ENCODE assay signal across 29 mouse cellular contexts in genomic region chr13:78909839-78910238, GRCm38 (mm10).
DNase-seq lines count a peak whose midpoint lies in the region; ATAC-seq and TF ChIP-seq lines count a peak whose summit lies in the region.
"Had no signal": no experiment of that assay in that cellular context is flagged by ENCODE, and none has a peak within 500 bp of the region (broad histone marks: within the 10 kb centered on the region; RNA-seq: fewer than 3 reads in every experiment).

No protein-coding gene starts in this region.

- no peak overlapping the region for H3K9ac ChIP-seq in lung, embryonic 14.5 days
- H3K9ac ChIP-seq: forebrain, embryonic 12.5 days; intestine, embryonic 15.5 days; limb, embryonic 15.5 days; liver, embryonic 13.5 days; neural tube, embryonic 12.5 days had no signal

- H3K27ac ChIP-seq in lung, embryonic 14.5 days (ENCODE audit: low read depth): no peak overlapping the region
- H3K27ac ChIP-seq: forebrain, embryonic 12.5 days; hindbrain, postnatal 0 days; intestine, embryonic 15.5 days; limb, embryonic 10.5 days; limb, embryonic 15.5 days; liver, embryonic 13.5 days; neural tube, embryonic 12.5 days had no signal

- no peak for TF ChIP-seq POLR2A in lung, adult 2 months (IDR thresholded peaks at IDR 0.05; ENCODE audit: borderline replicate concordance, extremely low read depth, low read depth, low read length)
- TF ChIP-seq POLR2A in brain, embryonic 14.5 days (IDR thresholded peaks at IDR 0.05; ENCODE audit: borderline replicate concordance, extremely low read depth, insufficient read depth, insufficient read length, poor library complexity, severe bottlenecking): no peak

- peak; percentile 93 for DNase-seq in lung, embryonic 14.5 days
- DNase-seq in lung, adult 2 months: no peak
- DNase-seq in brain, embryonic 14.5 days (ENCODE audit: low read depth): peak; percentile 52
- DNase-seq in embryo, embryonic 10.5 days (ENCODE audit: low spot score): peak; percentile 53
- peak; percentile 46 for DNase-seq in lung, postnatal 10 days
- DNase-seq in thymus, adult 18-20 months: no peak
- no peak for DNase-seq in cerebellum, adult 11-12 months
- no peak for DNase-seq in thymus, postnatal 10 days (ENCODE audit: low spot score in 2 of 2)
- DNase-seq: adrenal gland, postnatal 14 days; cerebellum, adult 2 months; cerebellum, postnatal 25 days; gastrocnemius, postnatal 10 days; heart, postnatal 14 days; kidney, adult 2 months; kidney, postnatal 10 days; layer of hippocampus, postnatal 36 days; liver, embryonic 13.5 days; right cerebral cortex, postnatal 25 days; spleen, adult 18-20 months had no signal

- H3K4me3 ChIP-seq in lung, embryonic 14.5 days (ENCODE audit: low read depth, low read length): no peak overlapping the region
- H3K4me3 ChIP-seq in lung, adult 2 months (replicated peaks; ENCODE audit: extremely low read depth, low read depth, low read length): no peak overlapping the region
- H3K4me3 ChIP-seq: erythroblast, embryonic 14.5 days; forebrain, embryonic 12.5 days; intestine, embryonic 15.5 days; limb, embryonic 10.5 days; limb, embryonic 15.5 days; liver, embryonic 13.5 days; megakaryocyte, embryonic 14.5 days; myocyte; neural tube, embryonic 12.5 days had no signal

- H3K4me2 ChIP-seq in lung, embryonic 14.5 days: no peak overlapping the region
- H3K4me2 ChIP-seq: forebrain, embryonic 12.5 days; intestine, embryonic 15.5 days; limb, embryonic 15.5 days; liver, embryonic 13.5 days; neural tube, embryonic 12.5 days had no signal

- H3K9me3 ChIP-seq in lung, embryonic 14.5 days (ENCODE audit: low read depth, low read length): no peaks in the 10 kb centered on the region
- H3K9me3 ChIP-seq: forebrain, embryonic 12.5 days; intestine, embryonic 15.5 days; limb, embryonic 10.5 days; limb, embryonic 15.5 days; liver, embryonic 13.5 days; neural tube, embryonic 12.5 days had no signal

- 6% methylated on average over 5 of the region's 5 CpGs for WGBS in lung, embryonic 14.5 days
- WGBS in lung, adult 2 months: 12% methylated on average over 5 of the region's 5 CpGs

- H3K27me3 ChIP-seq in lung, embryonic 14.5 days (ENCODE audit: insufficient read depth, low read length): no peaks in the 10 kb centered on the region
- H3K27me3 ChIP-seq: forebrain, embryonic 12.5 days; intestine, embryonic 15.5 days; limb, embryonic 15.5 days; liver, embryonic 13.5 days; megakaryocyte, embryonic 14.5 days; neural tube, embryonic 12.5 days had no signal

- TF ChIP-seq CTCF in lung, embryonic 14.5 days (IDR thresholded peaks at IDR 0.05; ENCODE audit: low read depth): no peak
- TF ChIP-seq CTCF in lung, adult 2 months (IDR thresholded peaks at IDR 0.05; ENCODE audit: insufficient read depth, low read length): no peak
- TF ChIP-seq CTCF in brain, embryonic 14.5 days (IDR thresholded peaks at IDR 0.05; ENCODE audit: borderline replicate concordance, extremely low read depth, insufficient read depth, insufficient read length): no peak

- H3K36me3 ChIP-seq in lung, embryonic 14.5 days (ENCODE audit: insufficient read depth): no peaks in the 10 kb centered on the region
- H3K36me3 ChIP-seq: forebrain, embryonic 12.5 days; intestine, embryonic 15.5 days; limb, embryonic 10.5 days; limb, embryonic 15.5 days; liver, embryonic 13.5 days; neural tube, embryonic 12.5 days had no signal

- no peaks in the 10 kb centered on the region for H3K4me1 ChIP-seq in lung, embryonic 14.5 days (ENCODE audit: insufficient read depth)
- H3K4me1 ChIP-seq in lung, adult 2 months (ENCODE audit: control insufficient read depth, insufficient read depth, low read length): no peaks in the 10 kb centered on the region
- H3K4me1 ChIP-seq: intestine, embryonic 15.5 days; limb, embryonic 10.5 days; limb, embryonic 15.5 days; liver, embryonic 13.5 days; megakaryocyte, embryonic 14.5 days had no signal

- ATAC-seq in lung, embryonic 14.5 days (ENCODE audit: insufficient read depth): peak; percentile 95
- ATAC-seq: CD4-positive, CD25-positive, alpha-beta regulatory T cell, adult 4 months; hindbrain, postnatal 0 days; intestine, embryonic 15.5 days had no signal

Comparison
In these comparisons a context has a peak if more than half of its experiments do, and no peak if none do; other contexts are left out.
1. DNase-seq: peak in lung, embryonic 14.5 days (single experiment), brain, embryonic 14.5 days (single experiment), embryo, embryonic 10.5 days (single experiment) and lung, postnatal 10 days (single experiment); none in lung, adult 2 months (single experiment), thymus, adult 18-20 months (0 of 2), cerebellum, adult 11-12 months (single experiment) and thymus, postnatal 10 days (0 of 2).